Mouse (Mus musculus): ENCODE measurements at regions not wholly inside any gene's neighbourhood (a gene's known extent, or its start where the extent isn't known, plus 50 kb on each side); places are given as distances from the start of the nearest gene placed in this dataset.

DNA sequence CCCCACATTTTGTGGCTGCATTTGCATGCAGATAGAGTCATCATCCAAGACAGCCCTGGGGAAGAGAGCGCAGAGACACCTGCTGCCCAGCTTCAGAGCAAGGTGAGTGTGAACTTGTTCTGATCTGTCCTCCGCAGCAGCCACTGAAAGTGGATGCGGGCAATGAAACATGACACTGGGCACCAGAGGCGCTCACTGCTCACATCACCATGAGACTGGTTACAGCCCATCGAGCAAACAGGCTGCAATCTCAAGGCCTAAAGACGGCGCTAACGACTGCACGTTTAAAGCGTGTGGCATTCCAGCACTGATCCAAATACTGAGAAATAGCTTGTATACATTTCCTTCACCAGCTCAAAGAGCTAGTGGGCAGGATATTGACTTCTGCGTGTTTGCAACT lies 65.8 kb downstream of the Barhl2 start:
- Histone ChIP-seq H3K4me1 (no peaks in the 10 kb centered on the region), H3K9me3 (no peaks in the 10 kb centered on the region), H3K27me3 (ENCODE audit: insufficient read depth, poor library complexity, severe bottlenecking) (0 out of 2 replicates have a peak, but pooled peaks cover 3% of the 10 kb centered on the region), H3K27ac (no peak overlapping the region), H3K36me3 (no peaks in the 10 kb centered on the region), H3K4me3 (no peak overlapping the region)
- 73% methylated on average over 11 of the region's 11 CpGs for WGBS
- no peak for DNase-seq (ENCODE audit: low spot score)

DNA sequence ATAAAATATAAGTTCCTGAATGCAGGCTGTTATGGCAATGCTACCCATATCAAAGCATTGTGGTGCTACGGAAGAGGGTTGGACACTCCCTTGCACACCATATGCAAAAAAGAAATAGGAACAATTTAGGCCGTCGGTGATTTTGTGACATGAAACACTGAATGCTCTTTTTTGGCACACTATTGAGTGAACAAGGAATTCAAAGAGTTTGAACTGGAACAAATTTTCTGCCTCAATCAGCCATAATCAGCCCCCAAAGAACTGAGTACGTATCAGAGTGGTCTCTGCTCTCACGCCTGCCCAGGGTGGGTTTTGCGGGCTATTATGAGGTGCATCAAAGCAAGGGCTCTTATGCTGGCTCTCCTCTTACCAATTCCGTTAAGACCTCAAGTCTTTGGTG lies 71.3 kb downstream of the Barhl2 start:
- H3K36me3 ChIP-seq, result no peaks in the 10 kb centered on the region
- no peaks in the 10 kb centered on the region for H3K9me3 ChIP-seq
- H3K27me3 ChIP-seq (ENCODE audit: insufficient read depth, poor library complexity, severe bottlenecking), result peaks cover 12% of the 10 kb centered on the region; the same call in 1 of the 2 replicates
- 82% methylated on average over 7 of the region's 7 CpGs for WGBS
- no peak overlapping the region for H3K4me3 ChIP-seq
- no peak overlapping the region for H3K27ac ChIP-seq
- H3K4me1 ChIP-seq, result no peaks in the 10 kb centered on the region
- no peak for DNase-seq (ENCODE audit: low spot score)

DNA sequence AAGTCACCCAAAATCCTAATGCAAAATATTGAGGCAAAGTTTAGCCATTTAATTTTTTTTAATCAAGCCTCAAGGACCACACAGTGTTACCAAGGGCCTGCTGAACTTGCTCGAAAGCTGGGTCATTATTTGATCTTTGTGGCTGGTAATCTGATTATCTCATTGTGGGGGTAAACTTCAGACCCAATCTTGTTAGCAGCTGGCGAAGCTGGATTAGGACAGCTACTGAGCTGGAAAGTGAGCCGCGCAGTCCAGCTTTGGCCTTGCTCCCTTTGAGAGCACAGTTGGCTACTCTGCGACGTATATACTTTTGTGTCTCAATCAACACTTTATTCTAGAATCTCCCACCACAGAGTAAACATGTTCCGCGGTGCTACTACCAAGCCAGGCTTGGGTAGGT lies 72.1 kb downstream of the Barhl2 start:
- H3K27ac ChIP-seq, result no peak overlapping the region
- H3K4me3 ChIP-seq, result no peak overlapping the region
- H3K36me3 ChIP-seq, result no peaks in the 10 kb centered on the region
- no peaks in the 10 kb centered on the region for H3K4me1 ChIP-seq
- H3K27me3 ChIP-seq (ENCODE audit: insufficient read depth, poor library complexity, severe bottlenecking), result peaks cover 12% of the 10 kb centered on the region; the same call in 1 of the 2 replicates
- WGBS, result 57% methylated on average over 8 of the region's 8 CpGs
- no peak for DNase-seq (ENCODE audit: low spot score)
- no peaks in the 10 kb centered on the region for H3K9me3 ChIP-seq

DNA sequence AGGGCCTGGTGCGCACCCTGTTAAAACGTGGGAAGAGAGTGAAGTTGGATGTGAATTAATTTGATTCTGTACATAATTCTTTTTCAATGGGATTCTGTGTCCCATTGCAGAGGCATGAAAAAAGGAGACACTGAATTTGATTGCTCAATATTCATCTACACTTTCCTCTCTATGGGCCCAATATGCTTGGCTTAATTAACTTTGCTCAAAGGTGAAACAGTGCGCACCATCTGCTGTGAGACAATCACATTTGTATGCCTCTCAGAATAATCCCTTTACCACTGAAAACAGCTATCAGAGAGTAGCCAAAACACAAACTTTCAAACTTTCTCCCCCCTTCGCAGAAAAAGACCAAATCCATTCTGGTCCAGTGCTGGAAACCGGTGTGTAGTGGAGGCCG lies 72.7 kb downstream of the Barhl2 start:
- Histone ChIP-seq H3K4me3 (no peak overlapping the region), H3K36me3 (no peaks in the 10 kb centered on the region), H3K4me1 (no peaks in the 10 kb centered on the region), H3K27ac (no peak overlapping the region), H3K9me3 (no peaks in the 10 kb centered on the region), H3K27me3 (ENCODE audit: insufficient read depth, poor library complexity, severe bottlenecking) (peaks cover 12% of the 10 kb centered on the region; the same call in 1 of the 2 replicates)
- 65% methylated on average over 6 of the region's 6 CpGs for WGBS
- no peak for DNase-seq (ENCODE audit: low spot score)

DNA sequence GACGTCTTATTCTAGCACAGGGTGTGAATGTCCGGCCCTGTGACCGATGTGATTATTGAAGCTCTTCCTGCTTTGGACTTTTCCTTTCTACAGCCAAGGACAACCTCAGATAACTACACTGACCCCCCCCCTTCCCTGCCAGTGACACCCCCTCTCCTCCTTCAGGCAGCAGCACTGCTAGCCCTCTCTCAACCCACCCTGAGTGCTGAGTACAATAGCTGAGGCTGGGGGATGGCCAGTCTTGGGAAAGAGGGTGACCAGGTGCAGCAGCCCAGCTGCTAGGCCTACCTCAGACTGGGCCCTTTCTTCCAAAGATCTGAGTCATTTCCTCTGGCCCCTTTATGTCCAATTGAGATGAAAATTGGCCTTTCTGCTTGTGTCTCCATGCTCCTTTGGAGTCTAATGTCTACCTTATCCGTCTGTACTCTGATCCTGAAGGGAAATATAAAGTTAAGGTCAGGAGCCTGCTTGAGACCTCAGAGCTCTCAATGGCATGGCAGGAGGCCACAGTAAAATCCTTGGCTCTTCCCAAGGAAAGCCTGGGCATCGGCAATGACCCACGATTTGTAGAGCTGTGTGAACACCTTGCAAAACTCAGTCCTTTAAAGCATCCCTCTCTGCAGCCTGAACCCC lies 73.7 kb downstream of the Barhl2 start:
- peaks cover 12% of the 10 kb centered on the region; the same call in 1 of the 2 replicates for H3K27me3 ChIP-seq (ENCODE audit: insufficient read depth, poor library complexity, severe bottlenecking)
- H3K27ac ChIP-seq, result no peak overlapping the region
- no peaks in the 10 kb centered on the region for H3K9me3 ChIP-seq
- DNase-seq (ENCODE audit: low spot score), result no peak
- H3K4me3 ChIP-seq, result no peak overlapping the region
- WGBS, result 58% methylated on average over 6 of the region's 6 CpGs
- no peaks in the 10 kb centered on the region for H3K36me3 ChIP-seq
- H3K4me1 ChIP-seq, result no peaks in the 10 kb centered on the region

DNA sequence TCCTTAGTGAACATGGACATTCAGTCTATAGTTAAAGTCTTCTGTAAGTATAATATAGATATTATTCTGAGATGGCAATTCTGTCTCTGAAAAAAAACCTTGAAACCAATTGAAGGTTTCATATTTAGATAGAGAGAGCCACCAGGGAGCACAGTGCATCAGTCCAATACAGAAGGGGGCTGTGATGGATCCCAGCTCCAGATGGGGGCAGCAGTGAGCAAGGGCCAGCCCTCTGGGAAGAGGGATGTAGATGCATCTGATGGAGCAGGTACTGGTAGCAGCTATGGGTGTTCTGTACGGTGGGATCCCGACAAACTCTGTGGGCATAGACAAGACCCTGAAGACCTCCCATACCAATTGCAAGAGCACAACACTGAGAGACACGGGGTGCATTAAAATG lies 76.0 kb downstream of the Barhl2 start:
- no peaks in the 10 kb centered on the region for H3K9me3 ChIP-seq
- no peak overlapping the region for H3K4me3 ChIP-seq
- no peak for DNase-seq (ENCODE audit: low spot score)
- no peak overlapping the region for H3K27ac ChIP-seq
- no peaks in the 10 kb centered on the region for H3K36me3 ChIP-seq
- peaks cover 9% of the 10 kb centered on the region; the same call in 1 of the 2 replicates for H3K27me3 ChIP-seq (ENCODE audit: insufficient read depth, poor library complexity, severe bottlenecking)
- H3K4me1 ChIP-seq, result no peaks in the 10 kb centered on the region
- WGBS, result 85% methylated on average over 3 of the region's 3 CpGs

DNA sequence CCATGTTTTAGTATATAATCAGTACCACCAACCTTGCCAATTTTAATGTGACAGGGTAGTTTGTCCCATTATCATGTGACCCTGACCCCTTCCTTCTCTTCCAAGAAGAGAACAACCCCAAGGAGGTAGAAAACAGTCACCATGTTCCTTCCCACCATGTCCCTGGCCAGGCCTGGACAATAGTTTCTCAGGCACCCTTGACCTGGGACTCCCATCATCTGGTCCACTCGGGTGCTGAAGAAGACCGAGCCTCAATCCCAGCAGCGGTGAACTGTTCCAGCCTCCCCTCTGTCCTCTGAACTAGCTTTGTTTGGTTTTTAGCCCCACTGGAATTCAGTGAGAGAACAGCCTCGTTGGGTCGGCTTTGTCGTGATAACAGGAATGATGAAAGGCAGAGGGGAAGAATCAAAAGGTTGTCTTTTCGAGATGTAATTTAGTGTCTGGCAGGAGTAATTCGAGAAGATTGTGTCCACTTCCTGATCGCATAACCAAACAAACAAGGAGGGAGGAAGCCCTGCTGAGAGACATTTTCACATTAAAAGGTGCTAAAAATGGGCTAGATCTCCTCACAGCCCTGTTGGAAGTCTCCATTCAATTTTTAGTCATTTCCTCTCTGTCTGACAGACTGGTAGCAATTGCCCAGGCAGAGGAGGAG lies 77.2 kb downstream of the Barhl2 start:
- WGBS, result 11% methylated on average over 9 of the region's 9 CpGs

DNA sequence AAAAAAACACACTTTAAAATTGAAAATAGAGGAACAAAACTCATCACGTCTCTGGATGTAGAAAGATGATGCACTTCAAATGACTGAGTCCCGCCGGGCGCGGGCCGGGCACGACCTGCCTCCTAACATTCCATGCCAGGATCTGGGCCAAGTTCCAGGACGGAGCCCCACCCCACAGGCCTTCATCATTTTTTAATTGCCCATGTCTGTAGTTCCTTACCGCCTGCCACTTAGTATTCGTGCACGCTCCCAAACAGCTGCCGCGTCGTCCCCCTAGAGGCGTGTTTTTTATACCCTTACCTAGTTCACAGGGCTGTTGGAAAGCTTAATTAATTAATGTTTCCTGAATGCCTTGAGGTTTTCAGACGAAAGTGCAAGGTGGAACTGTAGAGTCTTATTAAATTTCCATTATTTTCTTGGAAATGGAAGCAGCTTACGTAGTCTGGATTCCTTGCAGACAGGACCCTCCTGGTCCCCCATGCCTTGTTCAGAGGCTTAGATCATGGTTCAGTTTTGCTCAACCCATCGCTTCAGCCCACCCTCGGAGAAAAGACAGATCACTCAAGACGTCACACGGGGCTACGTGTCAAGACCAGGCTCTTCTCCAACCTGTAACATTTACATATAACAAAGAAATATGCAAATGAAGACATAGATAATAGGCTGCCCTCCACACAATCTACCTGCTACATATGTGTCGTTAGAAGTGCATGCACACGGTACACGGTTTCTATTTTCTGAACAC lies 81.0 kb downstream of the Barhl2 start:
- H3K36me3 ChIP-seq, result no peaks in the 10 kb centered on the region
- H3K4me3 ChIP-seq, result no peak overlapping the region
- DNase-seq (ENCODE audit: low spot score), result no peak
- WGBS, result 87% methylated on average over 25 of the region's 25 CpGs
- no peaks in the 10 kb centered on the region for H3K27me3 ChIP-seq (ENCODE audit: insufficient read depth, poor library complexity, severe bottlenecking)
- H3K4me1 ChIP-seq, result no peaks in the 10 kb centered on the region
- no peaks in the 10 kb centered on the region for H3K9me3 ChIP-seq
- H3K27ac ChIP-seq, result no peak overlapping the region

More for the DNA sequence above, 77.2 kb downstream of the Barhl2 start:
- H3K9me3 ChIP-seq, result no peaks in the 10 kb centered on the region
- peaks cover 8% of the 10 kb centered on the region; the same call in 1 of the 2 replicates for H3K27me3 ChIP-seq (ENCODE audit: insufficient read depth, poor library complexity, severe bottlenecking)
- no peak overlapping the region for H3K27ac ChIP-seq
- H3K36me3 ChIP-seq, result no peaks in the 10 kb centered on the region
- DNase-seq (ENCODE audit: low spot score), result no peak
- no peak overlapping the region for H3K4me3 ChIP-seq
- no peaks in the 10 kb centered on the region for H3K4me1 ChIP-seq

DNA sequence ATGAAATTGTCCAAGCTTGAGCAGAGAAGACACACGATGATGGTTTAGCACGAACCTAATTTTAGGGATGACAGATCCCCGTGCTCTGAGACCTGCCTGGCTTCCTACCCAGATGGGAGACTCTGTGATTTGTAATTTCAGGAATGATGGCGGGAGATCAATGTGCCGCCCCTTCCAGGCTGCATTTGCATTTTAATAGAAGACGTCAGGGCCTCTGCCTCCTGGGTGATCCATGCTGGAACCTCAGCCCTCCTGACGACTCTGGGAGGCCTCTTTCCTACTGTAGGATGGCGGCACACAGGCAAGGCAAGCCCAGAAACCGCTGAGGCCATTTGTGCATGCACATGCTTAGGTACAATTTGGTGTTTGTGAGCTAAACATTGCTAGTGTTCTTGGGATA lies 90.1 kb downstream of the Barhl2 start:
- Histone ChIP-seq H3K4me1 (no peaks in the 10 kb centered on the region), H3K36me3 (no peaks in the 10 kb centered on the region), H3K27me3 (ENCODE audit: insufficient read depth, poor library complexity, severe bottlenecking) (no peaks in the 10 kb centered on the region), H3K9me3 (no peaks in the 10 kb centered on the region), H3K27ac (no peak overlapping the region), H3K4me3 (no peak overlapping the region)
- WGBS, result 31% methylated on average over 9 of the region's 9 CpGs
- no peak for DNase-seq (ENCODE audit: low spot score)

DNA sequence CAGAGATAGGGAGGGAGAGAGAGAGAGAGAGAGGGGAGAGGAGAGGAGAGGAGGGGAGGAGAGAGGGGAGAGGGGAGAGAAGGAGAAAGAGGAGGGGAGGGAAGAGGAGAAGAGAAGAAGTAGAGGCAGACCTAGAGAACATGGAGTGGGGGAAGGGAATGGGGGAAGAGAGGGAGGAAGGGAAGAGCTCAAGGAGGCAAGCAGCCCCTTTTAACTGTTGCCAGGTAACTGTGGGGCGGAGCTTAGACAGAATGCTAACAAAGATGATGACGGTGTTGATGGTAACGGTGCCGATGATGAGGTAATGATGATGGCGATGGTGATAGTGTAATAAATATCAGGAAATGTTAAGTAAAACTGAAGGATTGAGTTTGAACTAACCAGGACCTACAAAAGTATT lies 90.7 kb downstream of the Barhl2 start:
- Histone ChIP-seq H3K4me1 (no peaks in the 10 kb centered on the region), H3K27ac (no peak overlapping the region), H3K27me3 (ENCODE audit: insufficient read depth, poor library complexity, severe bottlenecking) (no peaks in the 10 kb centered on the region), H3K4me3 (no peak overlapping the region), H3K36me3 (no peaks in the 10 kb centered on the region), H3K9me3 (no peaks in the 10 kb centered on the region)
- WGBS, result 66% methylated on average over 5 of the region's 5 CpGs
- no peak for DNase-seq (ENCODE audit: low spot score)

DNA sequence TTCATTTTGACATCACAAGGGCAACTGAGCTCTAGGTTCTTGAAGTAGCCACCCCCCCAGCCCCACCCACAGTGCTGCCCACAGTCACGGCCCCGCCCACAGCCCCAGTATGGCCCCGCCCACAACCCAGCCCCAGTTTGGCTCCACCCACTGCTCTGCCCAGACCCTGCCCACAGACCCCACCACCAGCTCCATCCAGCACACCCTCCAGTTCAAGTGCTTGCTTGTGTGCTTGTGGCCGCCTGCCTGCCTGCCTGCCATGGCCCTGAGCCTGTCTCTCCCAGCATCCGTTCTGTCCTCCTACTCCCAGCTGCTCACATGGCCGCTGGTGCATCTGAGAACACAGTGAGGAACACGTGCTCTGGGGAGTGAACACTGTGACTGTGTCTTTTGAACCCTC lies 92.0 kb downstream of the Barhl2 start:
- Histone ChIP-seq H3K4me3 (no peak overlapping the region), H3K36me3 (no peaks in the 10 kb centered on the region), H3K9me3 (no peaks in the 10 kb centered on the region), H3K27me3 (ENCODE audit: insufficient read depth, poor library complexity, severe bottlenecking) (no peaks in the 10 kb centered on the region), H3K27ac (no peak overlapping the region), H3K4me1 (no peaks in the 10 kb centered on the region)
- no peak for DNase-seq (ENCODE audit: low spot score)
- 71% methylated on average over 7 of the region's 7 CpGs for WGBS

DNA sequence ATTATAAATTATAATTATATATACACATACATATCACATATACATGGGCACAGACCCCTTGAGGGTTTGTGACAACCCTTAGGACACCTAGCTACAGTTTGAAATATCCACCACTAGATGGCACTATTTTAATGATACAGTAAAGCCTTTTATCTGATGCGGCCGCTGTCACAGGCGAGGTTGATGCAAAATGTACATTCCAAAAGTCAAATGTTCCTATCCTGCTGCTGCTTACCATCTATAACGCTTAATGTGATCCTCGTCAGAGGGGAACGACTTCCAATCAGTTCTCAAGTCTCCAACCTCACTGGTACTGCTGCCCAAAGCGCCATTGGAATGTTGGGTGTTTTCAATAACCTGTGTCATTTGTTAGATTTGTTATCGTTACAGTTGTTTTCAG lies 92.9 kb downstream of the Barhl2 start:
- Histone ChIP-seq H3K36me3 (no peaks in the 10 kb centered on the region), H3K27me3 (ENCODE audit: insufficient read depth, poor library complexity, severe bottlenecking) (no peaks in the 10 kb centered on the region), H3K4me3 (no peak overlapping the region), H3K4me1 (no peaks in the 10 kb centered on the region), H3K27ac (no peak overlapping the region), H3K9me3 (no peaks in the 10 kb centered on the region)
- DNase-seq (ENCODE audit: low spot score), result no peak
- WGBS, result 39% methylated on average over 8 of the region's 8 CpGs

DNA sequence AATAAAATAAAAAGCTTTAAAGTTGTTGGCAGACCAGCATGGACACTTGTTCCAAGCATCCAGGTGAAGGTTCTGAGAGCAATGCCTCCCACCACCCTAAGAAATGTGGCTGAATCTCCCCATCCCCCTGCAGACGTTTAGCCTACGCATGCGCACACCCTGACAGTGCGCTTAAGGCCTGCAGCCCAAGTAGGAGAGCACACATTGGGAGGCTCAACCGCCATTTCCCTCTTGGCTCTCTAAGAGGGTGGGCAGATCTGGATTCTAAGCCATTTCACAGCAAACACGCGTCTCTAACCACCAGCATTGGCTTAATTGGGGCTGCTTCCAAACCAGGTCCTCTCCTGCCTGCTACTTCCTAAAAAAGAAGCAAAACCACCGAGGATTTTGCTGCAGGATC lies 106.6 kb downstream of the Barhl2 start:
- H3K9me3 ChIP-seq, result no peaks in the 10 kb centered on the region
- DNase-seq (ENCODE audit: low spot score), result no peak
- H3K27ac ChIP-seq, result no peak overlapping the region

More for the DNA sequence above, 106.6 kb downstream of the Barhl2 start:
- no peaks in the 10 kb centered on the region for H3K36me3 ChIP-seq
- peaks cover 6% of the 10 kb centered on the region; the same call in 1 of the 2 replicates for H3K4me1 ChIP-seq
- 80% methylated on average over 8 of the region's 8 CpGs for whole genome bisulfite sequencing
- H3K4me3 ChIP-seq, result no peak overlapping the region
- H3K27me3 ChIP-seq (ENCODE audit: insufficient read depth, poor library complexity, severe bottlenecking), result no peaks in the 10 kb centered on the region
